Mouse (Mus musculus) ES-Bruce4 (cell line): ENCODE results near the gene Adnp. TPM values are rescaled to one million over a fixed set of nuclear protein-coding genes. Genes with fewer than 3 reads are reported as not detected.

ENCODE experiments used
- H3K27ac ChIP-seq: 2 replicates; pipeline ENCODE4 v1.5.1; 2012; ENCODE audit warnings: low read length, inconsistent platforms; ENCODE audit not compliant: insufficient read depth
- H3K27me3 ChIP-seq: 2 replicates; pipeline ENCODE4 v1.6.1; 2012; ENCODE audit warnings: mild to moderate bottlenecking, low read length, inconsistent platforms; ENCODE audit not compliant: control insufficient read depth, poor library complexity, insufficient read depth, severe bottlenecking
- H3K36me3 ChIP-seq: 2 replicates; pipeline ENCODE4 v1.6.1; 2012; ENCODE audit warnings: inconsistent platforms, mild to moderate bottlenecking, low read length, moderate library complexity; ENCODE audit not compliant: control insufficient read depth, poor library complexity, insufficient read depth, severe bottlenecking
- H3K4me1 ChIP-seq: one replicate; pipeline ENCODE4 v1.8.1; 2011; ENCODE audit warnings: low read length; ENCODE audit not compliant: control insufficient read depth, insufficient read depth
- H3K4me3 ChIP-seq: 2 replicates; pipeline ENCODE4 v1.5.1; 2011; ENCODE audit warnings: low read depth, mild to moderate bottlenecking, low read length
- H3K9ac ChIP-seq: 2 replicates; pipeline ENCODE4 v1.6.1; 2012; ENCODE audit warnings: low read depth, mild to moderate bottlenecking, inconsistent platforms; ENCODE audit not compliant: poor library complexity, severe bottlenecking
- H3K9me3 ChIP-seq: replicated peaks from 2 replicates; pipeline ENCODE4 v1.6.1; 2012; ENCODE audit warnings: mild to moderate bottlenecking, low read length, inconsistent platforms; ENCODE audit not compliant: control insufficient read depth, poor library complexity, insufficient read depth, severe bottlenecking
- CTCF ChIP-seq: IDR thresholded peaks from one replicate; pipeline ENCODE4 v1.8.1; 2011; ENCODE audit warnings: low read depth, low read length
- EP300 ChIP-seq: IDR thresholded peaks from 2 replicates; pipeline ENCODE4 v1.6.1; 2011; ENCODE audit warnings: low read depth, low read length; ENCODE audit not compliant: insufficient read depth
- POLR2A ChIP-seq: IDR thresholded peaks from one replicate; pipeline ENCODE4 v1.8.1; 2011; ENCODE audit warnings: low read length; ENCODE audit not compliant: insufficient read depth
- polyA plus RNA-seq: library from polyadenylated mRNA; stranded (reverse); fragments of >200 nt; gene quantifications from 2 replicates; pipeline ENCODE4 v1.2.4, GENCODE M21; 2011; ENCODE audit warnings: low read depth; ENCODE audit not compliant: missing spikeins, insufficient read depth, insufficient read length

Gene Adnp
- polyA plus RNA-seq, 1 experiment: 72.7 TPM

GRCm38 (mm10) chr2:168200014-168200691 is 6.8 kb downstream of the Adnp start:
- H3K27ac ChIP-seq: no peak overlapping the region
- no peak overlapping the region for H3K4me3 ChIP-seq
- H3K9ac ChIP-seq: no peak overlapping the region
- no peaks in the 10 kb centered on the region for H3K27me3 ChIP-seq
- TF ChIP-seq EP300 (no peak), POLR2A (no peak), CTCF (no peak)
- peaks cover 4% of the 10 kb centered on the region for H3K4me1 ChIP-seq
- no peaks in the 10 kb centered on the region for H3K9me3 ChIP-seq
- H3K36me3 ChIP-seq: peaks cover 45% of the 10 kb centered on the region

DNA sequence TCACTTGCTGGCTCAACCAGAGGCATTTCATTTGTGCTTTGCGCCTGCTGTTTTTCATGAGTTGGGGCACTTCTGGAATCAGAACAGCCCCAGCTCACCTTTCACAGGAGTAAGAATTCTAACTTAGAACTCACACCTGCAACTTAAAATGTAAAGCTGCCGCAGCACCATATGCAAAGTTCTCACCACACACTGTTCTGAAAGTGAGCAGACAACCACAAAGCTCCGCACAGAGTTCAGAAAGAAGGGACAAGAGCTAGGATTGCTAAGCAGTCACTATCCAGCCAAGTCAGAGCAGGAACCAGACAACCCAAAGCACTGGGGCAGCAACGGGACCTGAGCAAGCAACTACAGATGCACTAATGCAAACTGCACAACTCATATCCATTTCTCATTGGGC is 7.4 kb downstream of the Adnp start:
- H3K36me3 ChIP-seq: peaks cover 46% of the 10 kb centered on the region
- H3K9me3 ChIP-seq: no peaks in the 10 kb centered on the region
- TF ChIP-seq EP300 (no peak), POLR2A (no peak), CTCF (no peak)
- peak overlapping the region; percentile 49; the same call in 1 of the 2 replicates for H3K27ac ChIP-seq
- H3K27me3 ChIP-seq: no peaks in the 10 kb centered on the region
- H3K4me3 ChIP-seq: no peak overlapping the region
- no peak overlapping the region for H3K9ac ChIP-seq
- H3K4me1 ChIP-seq: peaks cover 4% of the 10 kb centered on the region

DNA sequence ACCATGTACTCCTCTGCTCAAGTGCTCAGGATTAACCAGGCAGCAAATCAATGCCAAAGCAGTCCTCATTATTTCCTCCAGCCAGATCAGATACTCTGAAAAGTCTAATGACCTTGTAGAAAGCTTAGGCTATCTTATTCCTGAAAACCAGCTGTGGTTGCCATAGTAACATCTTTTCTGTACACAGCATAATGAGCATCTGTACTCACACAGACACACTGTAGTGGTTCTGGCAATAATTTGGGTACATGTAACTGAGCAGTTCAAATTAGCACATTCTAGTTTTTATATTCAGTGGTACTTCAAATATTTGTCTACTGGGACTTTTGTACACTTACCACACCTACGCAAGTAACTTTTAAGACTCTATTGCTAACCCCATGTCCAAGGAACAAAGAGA is 8.5 kb downstream of the Adnp start:
- no peak for TF ChIP-seq POLR2A
- no peak for TF ChIP-seq CTCF
- no peak for TF ChIP-seq EP300
- Histone ChIP-seq H3K27ac (no peak overlapping the region; the same call in 1 of the 2 replicates), H3K4me1 (peaks cover 3% of the 10 kb centered on the region), H3K9ac (no peak overlapping the region), H3K36me3 (peaks cover 41% of the 10 kb centered on the region), H3K4me3 (no peak overlapping the region), H3K9me3 (no peaks in the 10 kb centered on the region), H3K27me3 (no peaks in the 10 kb centered on the region)

DNA sequence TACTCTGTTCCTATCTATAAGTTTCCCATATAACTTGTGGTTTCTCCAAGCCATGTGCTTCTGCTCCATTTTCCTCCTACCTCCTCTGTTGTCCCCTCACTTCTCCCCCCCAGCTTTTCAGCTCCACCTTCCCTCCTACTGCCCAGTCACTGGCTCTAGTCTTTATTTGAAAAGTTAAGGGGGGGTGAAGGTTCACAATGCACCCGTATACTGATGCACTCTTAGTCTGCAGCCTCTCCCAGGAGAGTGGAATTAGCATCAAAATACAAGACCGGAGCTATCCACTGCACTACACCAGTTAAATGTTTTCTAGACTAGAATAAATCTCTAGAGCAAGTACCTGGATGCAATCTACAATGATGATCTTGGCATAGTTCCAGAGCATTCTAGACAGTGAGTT is 11.2 kb downstream of the Adnp start:
- Histone ChIP-seq H3K9me3 (no peaks in the 10 kb centered on the region), H3K36me3 (peaks cover 52% of the 10 kb centered on the region), H3K4me1 (peaks cover 7% of the 10 kb centered on the region), H3K27me3 (no peaks in the 10 kb centered on the region), H3K4me3 (no peak overlapping the region), H3K9ac (0 out of 2 replicates have a peak overlapping the region, but pooled peaks have one; percentile 60), H3K27ac (peak overlapping the region; percentile 48; the same call in 1 of the 2 replicates)
- TF ChIP-seq CTCF (no peak), EP300 (no peak), POLR2A (no peak)

DNA sequence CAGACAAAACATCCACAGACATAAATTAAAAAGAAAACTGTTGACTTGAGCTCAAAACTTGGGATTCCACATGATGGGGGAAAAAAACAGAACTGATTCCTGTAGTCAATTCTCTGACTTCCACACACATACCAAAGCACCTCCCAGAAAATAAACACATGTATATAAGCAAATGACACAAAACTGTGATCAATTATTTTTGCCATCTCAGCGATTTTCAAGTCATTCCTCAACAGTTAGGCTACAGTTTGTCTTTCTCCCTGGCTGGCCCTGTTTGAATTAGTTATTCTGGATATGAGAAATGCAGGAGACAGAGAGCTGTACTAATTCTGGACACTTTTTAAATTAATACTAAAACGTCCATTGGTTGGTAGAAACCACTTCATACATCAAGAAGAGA is 13.2 kb downstream of the Adnp start:
- Histone ChIP-seq H3K9ac (no peak overlapping the region), H3K4me3 (no peak overlapping the region), H3K27ac (peak overlapping the region; percentile 14; the same call in 1 of the 2 replicates), H3K27me3 (no peaks in the 10 kb centered on the region), H3K36me3 (peaks cover 53% of the 10 kb centered on the region), H3K4me1 (peaks cover 9% of the 10 kb centered on the region), H3K9me3 (no peaks in the 10 kb centered on the region)
- TF ChIP-seq EP300: no peak
- TF ChIP-seq CTCF: no peak
- no peak for TF ChIP-seq POLR2A

GRCm38 (mm10) chr2:168191856-168192255 is 15.1 kb downstream of the Adnp start:
- no peaks in the 10 kb centered on the region for H3K9me3 ChIP-seq
- no peak overlapping the region for H3K9ac ChIP-seq
- H3K27me3 ChIP-seq: no peaks in the 10 kb centered on the region
- no peak overlapping the region for H3K27ac ChIP-seq
- H3K36me3 ChIP-seq: peaks cover 57% of the 10 kb centered on the region
- peaks cover 9% of the 10 kb centered on the region for H3K4me1 ChIP-seq
- TF ChIP-seq CTCF (no peak), EP300 (no peak), POLR2A (no peak)
- H3K4me3 ChIP-seq: no peak overlapping the region
